In genomic region chr2:153209286-153209685, GRCm38 (mm10) we compare ENCODE assay signal across 17 mouse cellular contexts. TPM values are rescaled to one million over a fixed set of nuclear protein-coding genes. Genes with fewer than 3 reads are reported as not detected.
DNase-seq lines count a peak whose midpoint lies in the region; ATAC-seq lines count a peak whose summit lies in the region.
"Had no signal": no experiment of that assay in that cellular context is flagged by ENCODE, and none has a peak within 500 bp of the region (broad histone marks: within the 10 kb centered on the region; RNA-seq: fewer than 3 reads in every experiment).

No protein-coding gene starts in this region.

- intact Hi-C loops in heart, postnatal 10 days (cut with DNase I): no loop called here
- intact Hi-C loops in heart, postnatal 25 days (cut with DNase I): no loop called here

- DNase-seq in heart, postnatal 10 days: peak; percentile 44 to 51
- no peak for DNase-seq in heart, postnatal 25 days (ENCODE audit: low spot score)
- DNase-seq in adrenal gland, postnatal 10 days: peak; percentile 80
- peak; percentile 63 to 74 for DNase-seq in adrenal gland, postnatal 36 days
- peak; percentile 67 to 75 for DNase-seq in cerebellum, postnatal 10 days
- DNase-seq in urinary bladder, postnatal 25 days (ENCODE audit: low spot score): no peak
- DNase-seq in kidney, postnatal 25 days: no peak
- DNase-seq: gastrocnemius, postnatal 14 days; kidney, adult 8-10 months; kidney, postnatal 10 days; lung, adult 18-20 months; lung, postnatal 10 days had no signal

- ATAC-seq in megakaryocyte progenitor cell, adult 5-6 weeks (replicated peaks; ENCODE audit: poor library complexity): no peak
- ATAC-seq: activated CD4-positive, CD25-positive, alpha-beta regulatory T cell, adult 4 months; forebrain, embryonic 13.5 days; liver, embryonic 12.5 days; midbrain, embryonic 13.5 days had no signal

RNA-seq across cellular contexts. Expression of gene Tspyl3, which starts 16.0 kb away (rescaled TPM):
- 1 to 10 TPM; 3.0 to 3.2 TPM for total RNA-seq in heart, postnatal 10 days (2021)
- 1 to 10 TPM; 1.4 to 1.5 TPM for total RNA-seq in heart, postnatal 25 days (2021)
- 1 to 10 TPM; 4.2 to 5.5 TPM for total RNA-seq in adrenal gland, postnatal 10 days (2021)
- 1 to 10 TPM; 2.6 to 2.8 TPM for total RNA-seq in adrenal gland, postnatal 36 days (2021)
- 8.0 and 10.8 TPM in 2 replicates for total RNA-seq in megakaryocyte progenitor cell, adult 5-6 weeks (2015)
- total RNA-seq in megakaryocyte progenitor cell, adult 5-6 weeks (2017): 7.0 and 8.9 TPM in 2 replicates

RNA-seq across cellular contexts. Expression of gene Plagl2, which starts 31.9 kb away (rescaled TPM):
- total RNA-seq in heart, postnatal 10 days (2021): 1 to 10 TPM; 5.7 to 7.8 TPM
- total RNA-seq in heart, postnatal 25 days (2021): 1 to 10 TPM; 4.6 to 4.8 TPM
- total RNA-seq in adrenal gland, postnatal 10 days (2021): 10 to 100 TPM in 1 of 2 experiments, 1 to 10 TPM in 1; 8.5 to 11.8 TPM
- total RNA-seq in adrenal gland, postnatal 36 days (2021): 10 to 100 TPM in 1 of 2 experiments, 1 to 10 TPM in 1; 9.5 to 10.4 TPM
- 42.3 and 45.4 TPM in 2 replicates for total RNA-seq in megakaryocyte progenitor cell, adult 5-6 weeks (2015)
- 5.6 TPM in 2 replicates for total RNA-seq in megakaryocyte progenitor cell, adult 5-6 weeks (2017)

RNA-seq across cellular contexts. Expression of gene Pofut1, which starts 32.0 kb away (rescaled TPM):
- total RNA-seq in heart, postnatal 10 days (2021): 10 to 100 TPM; 19.2 to 22.5 TPM
- 10 to 100 TPM; 13.6 to 13.7 TPM for total RNA-seq in heart, postnatal 25 days (2021)
- 10 to 100 TPM; 24.2 to 38.0 TPM for total RNA-seq in adrenal gland, postnatal 10 days (2021)
- 10 to 100 TPM; 45.8 to 59.7 TPM for total RNA-seq in adrenal gland, postnatal 36 days (2021)
- 14.0 and 14.9 TPM in 2 replicates for total RNA-seq in megakaryocyte progenitor cell, adult 5-6 weeks (2015)
- 16.7 and 22.1 TPM in 2 replicates for total RNA-seq in megakaryocyte progenitor cell, adult 5-6 weeks (2017)

RNA-seq across cellular contexts. Expression of gene Tm9sf4, which starts 48.2 kb away (rescaled TPM):
- 10 to 100 TPM; 66.4 to 69.6 TPM for total RNA-seq in heart, postnatal 10 days (2021)
- total RNA-seq in heart, postnatal 25 days (2021): 10 to 100 TPM; 47.5 to 51.3 TPM
- 10 to 100 TPM; 88.3 to 96.8 TPM for total RNA-seq in adrenal gland, postnatal 10 days (2021)
- total RNA-seq in adrenal gland, postnatal 36 days (2021): 100 to 1,000 TPM; 103 to 118 TPM
- total RNA-seq in megakaryocyte progenitor cell, adult 5-6 weeks (2015): 59.2 and 60.4 TPM in 2 replicates
- 65.8 and 89.2 TPM in 2 replicates for total RNA-seq in megakaryocyte progenitor cell, adult 5-6 weeks (2017)

Comparison
In these comparisons a context has a peak if more than half of its experiments do, and no peak if none do; other contexts are left out.
1. DNase-seq: peak in heart, postnatal 10 days (2 of 2), adrenal gland, postnatal 10 days (single experiment), adrenal gland, postnatal 36 days (2 of 2) and cerebellum, postnatal 10 days (2 of 2); none in heart, postnatal 25 days (single experiment), urinary bladder, postnatal 25 days (single experiment) and kidney, postnatal 25 days (0 of 2).